Mouse (Mus musculus) embryonic fibroblast, embryonic 13.5 days (primary cell): ENCODE measurements at regions not wholly inside any gene's neighbourhood (a gene's known extent, or its start where the extent isn't known, plus 50 kb on each side); places are given as distances from the start of the nearest gene placed in this dataset.
"Not testable (repeated sequence)": the region's sequence is repeated elsewhere in the genome, so short reads cannot be mapped to it uniquely, and the experiment has no call there.

Experiments
- CTCF ChIP-seq: IDR thresholded peaks from 2 replicates; pipeline ENCODE4 v1.5.1; 2011; ENCODE audit warnings: mild to moderate bottlenecking, control low read depth, low read length, moderate library complexity, borderline replicate concordance; ENCODE audit not compliant: insufficient read depth
- POLR2A ChIP-seq: IDR thresholded peaks from 2 replicates; pipeline ENCODE4 v1.6.1; 2011; ENCODE audit warnings: low read depth, mild to moderate bottlenecking, control low read depth, low read length, moderate library complexity

DNA sequence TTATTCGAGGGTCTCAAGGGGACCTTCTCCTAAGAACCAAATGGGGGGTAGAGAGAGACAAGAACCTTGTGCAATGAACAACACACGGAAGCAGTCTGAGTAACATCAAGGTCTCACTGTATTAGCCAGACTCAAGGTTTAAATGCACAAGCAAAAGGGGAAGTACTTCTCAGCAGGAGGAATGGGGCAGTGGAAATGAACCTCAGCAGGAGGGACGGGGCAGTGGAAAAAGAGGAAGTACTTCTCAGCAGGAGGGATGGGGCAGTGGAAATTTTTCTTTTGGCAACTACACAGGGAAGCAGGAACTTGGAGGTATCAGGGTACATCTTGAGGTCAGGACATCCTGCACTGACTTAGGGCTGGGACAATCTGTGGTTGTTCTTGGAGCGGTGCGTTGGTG is 62.3 kb upstream of the Cdk6 start:
- TF ChIP-seq CTCF, POLR2A: not testable (repeated sequence)
